Mouse (Mus musculus): Measurements from ENCODE around the gene Rtn1. TPM values are rescaled to one million over a fixed set of nuclear protein-coding genes. Genes with fewer than 3 reads are reported as not detected.

The Rtn1 gene
- polyA plus RNA-seq, 1 experiment from 2014 or later, result 659 TPM

DNA sequence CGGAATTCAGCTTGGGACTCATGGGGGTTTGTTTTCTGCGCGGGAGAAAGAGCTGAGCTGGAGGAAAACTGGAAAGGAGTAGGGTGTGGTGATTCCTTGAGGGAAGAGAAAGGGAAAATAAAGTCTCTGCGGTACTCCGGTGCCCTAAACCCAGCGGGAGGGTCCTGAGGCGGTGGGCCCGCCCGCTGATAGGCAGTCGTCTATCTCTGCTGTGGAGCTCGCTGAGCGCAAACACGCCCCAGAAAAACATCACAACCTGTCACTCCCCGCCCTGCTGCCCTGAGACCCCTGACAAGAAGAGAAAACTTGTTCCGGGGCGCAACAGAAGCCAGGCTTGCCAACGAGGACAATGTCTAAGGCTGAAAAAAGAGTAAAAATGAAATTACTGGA lies 1.1 kb downstream of the Rtn1 start:
- Histone ChIP-seq H3K27me3 (peaks cover 3% of the 10 kb centered on the region; the same call in 1 of the 2 replicates), H3K36me3 (no peaks in the 10 kb centered on the region), H3K9ac (replicated peaks) (peak overlapping the region; percentile 77), H3K9me3 (no peaks in the 10 kb centered on the region), H3K27ac (replicated peaks) (peak overlapping the region; percentile 83; the same call in 1 of the 2 replicates), H3K4me2 (replicated peaks) (peak overlapping the region; percentile 79), H3K4me3 (peak overlapping the region; percentile 85), H3K4me1 (peaks cover 19% of the 10 kb centered on the region)
- no peak for ATAC-seq (ENCODE audit: low FRiP score, low read depth)
- WGBS, result under 1% methylated on average over 17 of the region's 17 CpGs

DNA sequence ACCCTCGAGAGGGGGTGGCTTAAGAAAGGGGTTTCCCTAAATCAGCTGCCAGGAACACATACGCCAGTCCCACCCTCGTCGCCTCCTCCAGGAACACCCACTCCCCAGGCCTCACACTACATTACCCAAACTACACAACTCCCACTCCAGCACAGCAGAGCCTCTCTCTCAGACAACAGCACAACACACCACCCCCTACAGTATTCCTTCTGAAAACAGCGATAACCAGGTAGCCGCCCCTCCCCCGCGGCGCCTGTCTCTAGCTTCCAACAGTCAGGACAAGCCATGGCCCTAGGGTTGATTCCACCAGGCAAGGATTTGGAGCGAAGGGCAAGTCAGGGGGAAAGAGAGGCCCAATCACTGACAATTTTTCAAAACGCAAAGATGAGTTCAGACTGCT lies 1.7 kb downstream of the Rtn1 start:
- H3K27ac ChIP-seq (replicated peaks), result peak overlapping the region; percentile 83
- peak overlapping the region; percentile 85 for H3K4me3 ChIP-seq
- H3K4me1 ChIP-seq, result peaks cover 19% of the 10 kb centered on the region
- H3K27me3 ChIP-seq, result peaks cover 3% of the 10 kb centered on the region; the same call in 1 of the 2 replicates
- H3K9ac ChIP-seq (replicated peaks), result peak overlapping the region; percentile 77
- no peaks in the 10 kb centered on the region for H3K36me3 ChIP-seq
- peak overlapping the region; percentile 79 for H3K4me2 ChIP-seq (replicated peaks)
- H3K9me3 ChIP-seq, result no peaks in the 10 kb centered on the region
- WGBS, result 6% methylated on average over 11 of the region's 11 CpGs
- peak; percentile 68 for ATAC-seq (ENCODE audit: low FRiP score, low read depth)

DNA sequence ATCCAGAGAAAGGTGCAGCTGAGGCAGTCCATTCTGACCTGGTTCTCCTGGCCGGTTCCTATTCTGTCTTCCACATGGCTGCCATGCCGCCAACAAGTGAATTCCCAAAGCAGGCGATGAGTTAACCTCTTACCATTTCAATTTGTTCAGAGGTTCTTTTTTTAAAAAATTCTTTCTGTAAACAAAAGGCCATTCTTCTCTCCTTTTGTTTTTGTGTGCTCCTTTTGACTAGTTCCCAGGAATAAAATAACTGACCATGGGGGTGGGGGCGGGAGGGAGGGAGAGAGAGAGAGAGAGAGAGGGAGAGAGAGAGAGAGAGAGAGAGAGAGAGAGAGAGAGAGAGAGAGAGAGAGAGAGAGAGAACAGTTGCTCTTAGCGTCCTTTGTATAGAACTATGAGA lies 3.8 kb downstream of the Rtn1 start:
- no peaks in the 10 kb centered on the region for H3K36me3 ChIP-seq
- H3K9me3 ChIP-seq, result no peaks in the 10 kb centered on the region
- no peak overlapping the region for H3K4me3 ChIP-seq
- H3K4me2 ChIP-seq (replicated peaks), result no peak overlapping the region
- H3K27me3 ChIP-seq, result peaks cover 3% of the 10 kb centered on the region; the same call in 1 of the 2 replicates
- no peak for ATAC-seq (ENCODE audit: low FRiP score, low read depth)
- 42% methylated on average over 5 of the region's 5 CpGs for WGBS
- no peak overlapping the region for H3K27ac ChIP-seq (replicated peaks)
- H3K9ac ChIP-seq (replicated peaks), result no peak overlapping the region
- H3K4me1 ChIP-seq, result peaks cover 19% of the 10 kb centered on the region

DNA sequence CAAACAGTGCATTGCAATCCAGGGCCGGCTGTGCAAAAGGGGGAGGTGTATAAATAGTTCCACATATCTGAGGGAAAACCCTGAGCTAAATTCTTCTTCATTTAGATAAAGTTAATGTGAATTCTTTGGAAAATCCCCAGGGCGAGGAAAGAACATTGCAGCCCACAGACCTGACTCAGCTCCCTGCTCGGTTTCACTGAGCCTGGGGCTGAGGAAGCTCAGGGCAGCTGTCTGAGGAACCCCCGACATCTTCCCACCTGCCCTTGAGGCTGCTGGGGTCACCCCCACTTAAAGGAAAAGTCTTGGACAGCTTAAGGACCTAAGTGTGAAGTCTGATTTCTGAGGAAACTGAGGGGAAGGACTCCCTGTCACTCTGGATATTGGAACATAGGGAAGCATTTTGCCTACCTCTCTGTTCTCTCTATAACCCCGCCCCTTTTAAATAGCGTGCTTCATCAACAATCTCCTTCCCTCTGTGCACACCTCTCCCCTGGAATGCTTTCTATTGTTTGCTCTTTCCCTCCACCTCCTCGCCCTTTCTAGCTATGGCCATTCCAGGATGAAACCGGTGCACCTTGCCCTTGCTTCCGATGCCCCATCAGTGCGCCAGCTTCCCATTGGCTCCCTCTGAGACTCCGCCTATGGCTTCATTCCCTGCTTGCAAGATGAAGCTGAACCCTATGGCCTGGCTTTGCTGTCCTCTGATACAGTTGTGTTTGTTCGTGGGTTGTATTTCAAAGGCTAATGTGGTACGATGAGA lies 15.6 kb downstream of the Rtn1 start:
- no peak overlapping the region for H3K4me2 ChIP-seq (replicated peaks)
- WGBS, result 61% methylated on average over 13 of the region's 13 CpGs

DNA sequence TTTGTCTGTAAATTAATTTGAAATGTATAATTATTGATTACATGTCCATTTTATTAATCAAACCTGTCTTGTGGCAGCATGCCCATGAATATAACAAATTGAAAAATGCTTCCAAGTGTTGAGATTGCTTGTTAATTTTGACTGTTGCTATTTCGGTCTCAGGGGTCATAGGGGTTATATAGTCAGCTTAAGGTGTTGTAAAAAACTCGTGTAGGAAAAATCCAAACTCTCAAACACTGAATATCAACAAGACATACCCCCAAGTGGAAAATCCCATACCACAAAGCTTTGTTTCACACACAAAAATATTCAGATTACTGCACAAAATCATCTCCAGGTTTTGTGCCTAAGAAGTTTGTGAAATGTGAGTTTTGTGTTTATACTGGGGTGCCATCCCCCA lies 18.5 kb downstream of the Rtn1 start:
- no peak overlapping the region for H3K27ac ChIP-seq (replicated peaks)
- no peak for ATAC-seq (ENCODE audit: low FRiP score, low read depth)
- 76% methylated on average over 2 of the region's 2 CpGs for WGBS

More for the DNA sequence above, 15.6 kb downstream of the Rtn1 start:
- no peak for ATAC-seq (ENCODE audit: low FRiP score, low read depth)
- Histone ChIP-seq H3K9ac (replicated peaks) (no peak overlapping the region), H3K36me3 (no peaks in the 10 kb centered on the region), H3K27ac (replicated peaks) (no peak overlapping the region), H3K4me3 (no peak overlapping the region), H3K4me1 (0 out of 2 replicates have a peak, but pooled peaks cover 4% of the 10 kb centered on the region), H3K9me3 (no peaks in the 10 kb centered on the region), H3K27me3 (no peaks in the 10 kb centered on the region)

DNA sequence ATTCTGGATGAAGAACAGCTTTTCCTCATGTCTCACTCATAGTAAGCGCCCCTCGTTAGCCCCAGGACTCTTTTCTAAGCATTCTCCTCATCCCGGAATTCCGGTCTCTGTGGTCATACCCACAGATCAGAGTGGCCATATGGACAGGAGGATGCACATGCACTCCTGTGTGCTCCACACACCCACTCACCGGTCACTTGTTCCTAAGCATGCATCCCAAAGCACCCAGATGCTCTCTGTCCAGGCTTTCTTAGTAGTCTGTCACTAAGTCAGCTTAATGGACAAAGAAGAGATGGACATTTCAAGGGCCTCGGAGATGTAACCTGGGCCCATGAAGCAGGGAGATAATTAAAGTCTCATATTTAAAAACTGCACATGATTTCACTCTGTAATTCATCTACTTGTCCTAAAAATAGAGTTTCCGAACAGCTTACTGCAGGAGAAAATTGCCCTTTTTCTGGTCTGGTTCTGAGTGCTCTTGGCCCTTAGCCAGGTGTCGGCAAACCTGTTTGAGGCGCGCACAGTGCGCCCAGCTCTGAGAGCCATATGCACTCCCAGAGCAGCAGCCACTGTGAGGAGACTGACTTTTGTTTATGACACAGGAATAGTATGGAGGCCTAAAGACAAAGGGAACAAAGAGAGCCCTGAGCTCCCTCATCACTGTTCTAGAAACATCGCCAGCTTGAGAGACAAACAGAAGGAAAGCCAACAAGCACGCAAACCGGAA lies 19.3 kb downstream of the Rtn1 start:
- no peak for ATAC-seq (ENCODE audit: low FRiP score, low read depth)
- Histone ChIP-seq H3K36me3 (no peaks in the 10 kb centered on the region), H3K4me2 (replicated peaks) (no peak overlapping the region), H3K4me1 (0 out of 2 replicates have a peak, but pooled peaks cover 4% of the 10 kb centered on the region), H3K27me3 (no peaks in the 10 kb centered on the region), H3K9ac (replicated peaks) (no peak overlapping the region), H3K27ac (replicated peaks) (no peak overlapping the region), H3K9me3 (no peaks in the 10 kb centered on the region), H3K4me3 (no peak overlapping the region)
- 91% methylated on average over 14 of the region's 14 CpGs for WGBS

More for the DNA sequence above, 18.5 kb downstream of the Rtn1 start:
- H3K27me3 ChIP-seq, result no peaks in the 10 kb centered on the region
- no peaks in the 10 kb centered on the region for H3K36me3 ChIP-seq
- no peak overlapping the region for H3K4me3 ChIP-seq
- H3K4me1 ChIP-seq, result 0 out of 2 replicates have a peak, but pooled peaks cover 4% of the 10 kb centered on the region
- H3K4me2 ChIP-seq (replicated peaks), result no peak overlapping the region
- no peaks in the 10 kb centered on the region for H3K9me3 ChIP-seq
- no peak overlapping the region for H3K9ac ChIP-seq (replicated peaks)

DNA sequence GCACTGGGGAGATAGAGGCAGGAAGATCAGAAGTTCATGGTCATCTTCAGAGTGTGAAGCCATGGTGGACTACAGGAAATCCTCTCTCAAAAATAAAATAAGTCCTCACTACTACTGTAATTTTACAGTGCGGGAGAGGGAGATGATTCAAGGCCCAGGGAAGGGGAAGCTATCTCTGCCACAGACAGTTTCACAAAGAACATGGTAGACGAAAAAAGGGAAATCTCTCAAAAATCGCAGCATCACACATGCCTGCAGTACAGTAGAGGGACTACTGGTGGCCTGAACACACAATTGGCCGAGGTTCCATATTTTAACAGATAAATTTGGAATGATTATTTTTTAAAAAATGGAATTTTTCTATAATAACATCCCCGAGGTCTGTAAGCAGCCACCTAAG lies 20.0 kb downstream of the Rtn1 start:
- ATAC-seq (ENCODE audit: low FRiP score, low read depth), result no peak
- Histone ChIP-seq H3K27me3 (no peaks in the 10 kb centered on the region), H3K9me3 (no peaks in the 10 kb centered on the region), H3K4me2 (replicated peaks) (no peak overlapping the region), H3K36me3 (no peaks in the 10 kb centered on the region), H3K9ac (replicated peaks) (no peak overlapping the region), H3K4me3 (no peak overlapping the region), H3K27ac (replicated peaks) (no peak overlapping the region), H3K4me1 (0 out of 2 replicates have a peak, but pooled peaks cover 4% of the 10 kb centered on the region)
- 91% methylated on average over 5 of the region's 5 CpGs for WGBS

DNA sequence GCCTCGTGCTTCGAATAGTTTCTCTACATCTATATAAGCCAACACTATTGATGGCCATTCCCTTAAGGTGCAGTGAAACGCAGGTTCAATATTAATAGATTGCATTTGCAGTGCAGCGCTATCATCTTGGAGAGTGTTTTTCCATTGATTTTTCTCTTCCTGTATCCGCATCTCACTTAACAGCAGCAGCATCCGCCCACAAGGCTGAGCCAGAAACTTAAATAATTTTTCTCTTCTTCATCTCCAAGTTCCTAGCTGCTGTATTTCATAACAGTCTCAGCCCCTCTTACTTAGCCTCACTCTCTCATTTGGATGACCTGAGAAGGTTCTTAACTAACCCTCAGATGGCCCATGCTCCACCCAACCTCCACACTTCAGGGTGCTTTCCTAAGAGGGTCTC lies 20.7 kb downstream of the Rtn1 start:
- WGBS, result 91% methylated on average over 6 of the region's 6 CpGs
- H3K27me3 ChIP-seq, result no peaks in the 10 kb centered on the region

DNA sequence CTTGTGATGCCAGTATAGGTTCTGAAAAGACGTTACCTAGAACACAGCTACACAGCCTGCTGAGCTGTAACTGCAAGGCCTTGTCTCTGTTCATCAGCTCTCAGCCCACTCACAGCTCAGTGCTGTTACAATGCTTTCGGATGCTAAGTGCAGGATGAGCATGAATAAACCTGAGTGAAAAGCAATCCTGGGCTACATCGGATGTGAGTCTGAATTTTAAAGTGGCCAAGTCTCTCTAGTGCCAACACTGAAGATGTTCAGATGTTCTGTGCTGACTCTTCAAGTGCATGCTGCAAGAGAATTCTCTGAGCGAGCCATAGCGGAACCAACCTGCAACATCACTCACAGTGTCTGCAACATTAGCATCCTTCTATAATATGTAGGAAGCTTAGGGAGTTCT lies 32.5 kb downstream of the Rtn1 start:
- Histone ChIP-seq H3K27ac (replicated peaks) (no peak overlapping the region), H3K4me3 (no peak overlapping the region), H3K4me1 (peaks cover 30% of the 10 kb centered on the region), H3K27me3 (no peaks in the 10 kb centered on the region), H3K36me3 (no peaks in the 10 kb centered on the region), H3K4me2 (replicated peaks) (no peak overlapping the region), H3K9me3 (no peaks in the 10 kb centered on the region), H3K9ac (replicated peaks) (no peak overlapping the region)
- ATAC-seq (ENCODE audit: low FRiP score, low read depth), result no peak
- WGBS, result 86% methylated on average over 5 of the region's 5 CpGs

More for the DNA sequence above, 20.7 kb downstream of the Rtn1 start:
- H3K27ac ChIP-seq (replicated peaks), result no peak overlapping the region
- ATAC-seq (ENCODE audit: low FRiP score, low read depth), result no peak
- H3K4me2 ChIP-seq (replicated peaks), result no peak overlapping the region
- H3K9me3 ChIP-seq, result no peaks in the 10 kb centered on the region
- H3K4me1 ChIP-seq, result 0 out of 2 replicates have a peak, but pooled peaks cover 4% of the 10 kb centered on the region
- H3K4me3 ChIP-seq, result no peak overlapping the region
- no peak overlapping the region for H3K9ac ChIP-seq (replicated peaks)
- no peaks in the 10 kb centered on the region for H3K36me3 ChIP-seq

DNA sequence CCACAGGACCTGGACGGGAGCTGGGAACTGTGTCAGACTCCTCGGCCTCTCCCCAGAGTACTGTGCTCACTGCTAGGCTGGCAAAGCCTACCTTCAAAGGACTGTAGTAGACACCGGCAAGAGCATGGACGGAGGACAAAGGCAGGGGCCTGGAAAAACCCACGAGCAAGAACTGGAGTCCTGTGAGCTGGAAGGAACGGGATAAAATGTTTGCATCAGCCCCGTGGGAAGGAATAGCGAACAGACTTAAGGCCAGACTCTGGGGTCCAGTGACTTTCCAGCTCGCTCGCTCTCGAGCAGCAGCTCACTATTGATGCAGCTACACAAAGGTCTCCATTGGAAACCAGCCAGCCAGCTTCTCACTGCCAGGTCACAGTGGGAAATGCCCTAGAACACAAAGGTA lies 34.0 kb downstream of the Rtn1 start:
- peaks cover 30% of the 10 kb centered on the region for H3K4me1 ChIP-seq
- ATAC-seq (ENCODE audit: low FRiP score, low read depth), result peak; percentile 53
- peak overlapping the region; percentile 88 for H3K27ac ChIP-seq (replicated peaks)
- peak overlapping the region; percentile 42 for H3K4me2 ChIP-seq (replicated peaks)
- no peaks in the 10 kb centered on the region for H3K9me3 ChIP-seq
- H3K9ac ChIP-seq (replicated peaks), result 0 out of 2 replicates have a peak overlapping the region, but pooled peaks have one; percentile 29
- H3K4me3 ChIP-seq, result no peak overlapping the region
- H3K27me3 ChIP-seq, result no peaks in the 10 kb centered on the region
- no peaks in the 10 kb centered on the region for H3K36me3 ChIP-seq
- 20% methylated on average over 11 of the region's 11 CpGs for WGBS

DNA sequence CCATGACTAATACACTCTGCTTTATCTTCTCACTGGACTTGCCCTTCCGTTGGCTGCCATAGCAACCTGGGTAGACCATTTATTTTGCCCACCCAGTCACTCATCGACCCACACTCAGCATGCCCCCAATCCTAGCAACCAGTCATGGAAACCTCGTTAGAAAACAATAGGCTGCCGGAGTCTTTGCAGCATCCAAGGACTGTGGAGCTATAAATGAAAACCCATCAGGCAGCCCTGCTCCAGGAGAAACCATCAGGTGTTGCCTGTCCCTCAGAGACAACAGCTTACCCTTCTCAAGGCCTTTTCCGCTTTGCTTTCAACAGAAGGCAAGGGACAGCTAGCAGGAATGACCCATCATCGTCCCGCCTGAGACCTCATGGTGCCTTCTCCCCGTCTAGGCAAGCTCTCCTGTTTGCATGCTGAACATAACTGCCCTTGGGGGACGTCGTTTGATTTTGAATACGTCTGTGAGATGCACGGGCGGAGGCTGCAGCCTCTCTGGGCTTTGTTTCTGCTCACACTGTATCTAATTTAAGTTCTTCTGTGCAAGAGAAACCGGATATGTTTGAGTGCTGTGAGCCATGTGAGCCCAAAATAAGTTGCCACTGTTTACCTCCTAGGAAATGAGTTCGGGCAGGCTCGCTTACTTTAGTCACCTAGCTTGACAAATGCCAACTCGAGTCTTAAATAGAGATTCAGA lies 34.8 kb downstream of the Rtn1 start:
- peak; percentile 81 for ATAC-seq (ENCODE audit: low FRiP score, low read depth)
- Histone ChIP-seq H3K4me2 (replicated peaks) (peak overlapping the region; percentile 42), H3K9me3 (no peaks in the 10 kb centered on the region), H3K27ac (replicated peaks) (peak overlapping the region; percentile 88), H3K4me1 (peaks cover 30% of the 10 kb centered on the region), H3K4me3 (no peak overlapping the region), H3K36me3 (no peaks in the 10 kb centered on the region), H3K27me3 (no peaks in the 10 kb centered on the region), H3K9ac (replicated peaks) (0 out of 2 replicates have a peak overlapping the region, but pooled peaks have one; percentile 11)
- 38% methylated on average over 17 of the region's 17 CpGs for WGBS

All from midbrain, embryonic 12.5 days (tissue).